Mouse (Mus musculus): ENCODE data around the gene Pnpt1.

GRCm38 (mm10) chr11:29180657-29181056 is 50.1 kb downstream of the Pnpt1 start:
- no peak for TF ChIP-seq CTCF (IDR thresholded peaks at IDR 0.05; ENCODE audit: insufficient read depth, low read length)
- no peak for TF ChIP-seq POLR2A (IDR thresholded peaks at IDR 0.05; ENCODE audit: borderline replicate concordance, extremely low read depth, low read depth, low read length)

Measured in lung, adult 2 months (tissue).